Mouse (Mus musculus): Measurements from ENCODE around the gene Stat5b. TPM values are rescaled to one million over a fixed set of nuclear protein-coding genes. Genes with fewer than 3 reads are reported as not detected.

Gene Stat5b
- polyA plus RNA-seq, 1 experiment: 14.5 TPM

GRCm38 (mm10) chr11:100891256-100892123 is 41.0 kb upstream of the Stat5b start:
- WGBS: 34% methylated on average over 15 of the region's 15 CpGs
- peak overlapping the region; percentile 37; the same call in 1 of the 2 replicates for H3K27ac ChIP-seq (ENCODE audit: control insufficient read depth, insufficient read depth, low read depth, low read length, poor library complexity)
- TF ChIP-seq CTCF (IDR thresholded peaks at IDR 0.05; ENCODE audit: control insufficient read depth, insufficient read depth, low read length) (no peak), POLR2A (IDR thresholded peaks at IDR 0.05; ENCODE audit: borderline replicate concordance, control insufficient read depth, low read depth, low read length) (no peak)
- no peaks in the 10 kb centered on the region; the same call in 1 of the 2 replicates for H3K4me1 ChIP-seq (ENCODE audit: control insufficient read depth, insufficient read depth, low read length)
- H3K4me3 ChIP-seq (replicated peaks; ENCODE audit: control insufficient read depth, low read depth, low read length): no peak overlapping the region

GRCm38 (mm10) chr11:100890481-100890880 is 40.0 kb upstream of the Stat5b start:
- TF ChIP-seq POLR2A (IDR thresholded peaks at IDR 0.05; ENCODE audit: borderline replicate concordance, control insufficient read depth, low read depth, low read length) (no peak), CTCF (IDR thresholded peaks at IDR 0.05; ENCODE audit: control insufficient read depth, insufficient read depth, low read length) (no peak)
- Histone ChIP-seq H3K27ac (ENCODE audit: control insufficient read depth, insufficient read depth, low read depth, low read length, poor library complexity) (no peak overlapping the region), H3K4me1 (ENCODE audit: control insufficient read depth, insufficient read depth, low read length) (peaks cover 2% of the 10 kb centered on the region), H3K4me3 (replicated peaks; ENCODE audit: control insufficient read depth, low read depth, low read length) (no peak overlapping the region)
- WGBS: 83% methylated on average over 6 of the region's 6 CpGs

DNA sequence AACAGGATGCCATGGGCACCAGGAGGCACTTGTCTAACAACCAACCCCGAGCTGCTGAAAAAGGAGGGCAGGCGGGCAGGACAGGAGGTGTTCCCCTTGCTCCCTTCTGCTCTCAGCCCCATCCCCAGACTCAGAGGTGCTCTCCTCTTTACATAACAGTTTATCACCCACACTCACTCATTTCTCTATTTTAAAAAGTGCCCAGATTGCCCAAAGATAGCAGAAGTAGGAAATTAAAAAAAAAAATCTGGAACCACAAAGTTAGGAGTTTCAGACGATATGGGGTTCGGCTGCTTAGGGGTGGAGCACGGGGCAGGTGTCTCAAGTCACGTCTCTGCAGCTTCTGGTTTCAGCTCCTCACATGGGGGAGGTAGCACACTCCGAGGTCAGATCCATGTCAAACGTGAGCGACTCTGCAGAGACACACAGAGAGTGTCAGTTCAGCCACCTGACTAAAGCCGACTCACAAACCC is 37.9 kb upstream of the Stat5b start:
- 19% methylated on average over 10 of the region's 10 CpGs for WGBS
- no peak overlapping the region for H3K27ac ChIP-seq (ENCODE audit: control insufficient read depth, insufficient read depth, low read depth, low read length, poor library complexity)
- H3K4me3 ChIP-seq (replicated peaks; ENCODE audit: control insufficient read depth, low read depth, low read length): no peak overlapping the region
- H3K4me1 ChIP-seq (ENCODE audit: control insufficient read depth, insufficient read depth, low read length): peaks cover 2% of the 10 kb centered on the region; the same call in 1 of the 2 replicates
- TF ChIP-seq POLR2A (IDR thresholded peaks at IDR 0.05; ENCODE audit: borderline replicate concordance, control insufficient read depth, low read depth, low read length) (no peak), CTCF (IDR thresholded peaks at IDR 0.05; ENCODE audit: control insufficient read depth, insufficient read depth, low read length) (no peak)

DNA sequence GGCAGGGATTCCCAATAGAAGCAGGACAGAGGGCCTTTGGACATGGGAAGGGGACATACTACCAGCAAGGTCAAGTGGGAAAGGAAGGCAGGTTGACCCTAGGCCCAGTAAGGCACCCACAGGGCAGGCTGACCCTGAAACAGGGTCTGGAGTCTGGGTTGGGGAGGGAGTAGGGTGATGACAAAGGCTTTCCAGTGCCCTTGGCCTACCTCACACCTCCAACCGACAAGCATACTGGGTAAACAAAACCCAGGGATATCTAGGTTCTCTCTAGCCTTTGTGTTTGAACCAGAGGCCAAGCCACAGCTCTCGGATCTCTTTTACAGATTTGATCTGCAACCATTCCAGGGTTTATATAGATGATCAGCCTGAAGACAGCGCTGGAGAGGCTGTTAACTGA is 37.2 kb upstream of the Stat5b start:
- H3K4me1 ChIP-seq (ENCODE audit: control insufficient read depth, insufficient read depth, low read length): peaks cover 2% of the 10 kb centered on the region; the same call in 1 of the 2 replicates
- no peak overlapping the region for H3K4me3 ChIP-seq (replicated peaks; ENCODE audit: control insufficient read depth, low read depth, low read length)
- TF ChIP-seq POLR2A (IDR thresholded peaks at IDR 0.05; ENCODE audit: borderline replicate concordance, control insufficient read depth, low read depth, low read length) (no peak), CTCF (IDR thresholded peaks at IDR 0.05; ENCODE audit: control insufficient read depth, insufficient read depth, low read length) (no peak)
- WGBS: 76% methylated on average over 3 of the region's 3 CpGs
- H3K27ac ChIP-seq (ENCODE audit: control insufficient read depth, insufficient read depth, low read depth, low read length, poor library complexity): no peak overlapping the region

GRCm38 (mm10) chr11:100887236-100887635 is 36.7 kb upstream of the Stat5b start:
- WGBS: 89% methylated on average over 4 of the region's 4 CpGs
- peaks cover 2% of the 10 kb centered on the region; the same call in 1 of the 2 replicates for H3K4me1 ChIP-seq (ENCODE audit: control insufficient read depth, insufficient read depth, low read length)
- no peak overlapping the region for H3K4me3 ChIP-seq (replicated peaks; ENCODE audit: control insufficient read depth, low read depth, low read length)
- TF ChIP-seq CTCF (IDR thresholded peaks at IDR 0.05; ENCODE audit: control insufficient read depth, insufficient read depth, low read length) (no peak), POLR2A (IDR thresholded peaks at IDR 0.05; ENCODE audit: borderline replicate concordance, control insufficient read depth, low read depth, low read length) (no peak)
- no peak overlapping the region for H3K27ac ChIP-seq (ENCODE audit: control insufficient read depth, insufficient read depth, low read depth, low read length, poor library complexity)

- WGBS: 59% methylated on average over 8 of the region's 8 CpGs
- H3K27ac ChIP-seq (ENCODE audit: control insufficient read depth, insufficient read depth, low read depth, low read length, poor library complexity): peak overlapping the region; percentile 60
- H3K4me3 ChIP-seq (replicated peaks; ENCODE audit: control insufficient read depth, low read depth, low read length): no peak overlapping the region
- H3K4me1 ChIP-seq (ENCODE audit: control insufficient read depth, insufficient read depth, low read length): peaks cover 2% of the 10 kb centered on the region; the same call in 1 of the 2 replicates
- no peak for TF ChIP-seq POLR2A (IDR thresholded peaks at IDR 0.05; ENCODE audit: borderline replicate concordance, control insufficient read depth, low read depth, low read length)
- no peak for TF ChIP-seq CTCF (IDR thresholded peaks at IDR 0.05; ENCODE audit: control insufficient read depth, insufficient read depth, low read length)
These were observed 35.7 kb upstream of the Stat5b start for GRCm38 (mm10) chr11:100886188-100886740.

DNA sequence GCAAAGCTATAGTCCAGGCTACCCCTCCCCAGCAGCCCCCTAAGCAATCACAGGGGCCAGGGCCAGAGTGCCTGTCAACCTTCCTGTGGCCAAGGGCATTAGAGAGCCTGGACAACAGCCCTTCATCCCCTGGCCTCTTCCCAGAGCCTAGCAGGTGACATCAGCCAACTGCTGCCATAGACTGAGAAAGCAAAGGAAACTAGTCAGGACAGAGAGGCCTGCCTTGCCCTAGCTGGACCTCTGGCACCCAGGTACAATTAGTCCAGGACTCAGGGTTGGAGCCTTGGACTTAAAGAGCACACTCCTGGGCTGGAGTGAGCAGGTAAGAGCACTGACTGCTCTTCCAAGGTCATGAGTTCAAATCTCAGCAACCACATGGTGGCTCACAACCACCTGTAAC is 34.9 kb upstream of the Stat5b start:
- H3K4me3 ChIP-seq (replicated peaks; ENCODE audit: control insufficient read depth, low read depth, low read length): no peak overlapping the region
- peaks cover 2% of the 10 kb centered on the region; the same call in 1 of the 2 replicates for H3K4me1 ChIP-seq (ENCODE audit: control insufficient read depth, insufficient read depth, low read length)

GRCm38 (mm10) chr11:100883640-100884039 is 33.1 kb upstream of the Stat5b start:
- WGBS: 92% methylated on average over 10 of the region's 10 CpGs

More for the DNA sequence above, 34.9 kb upstream of the Stat5b start:
- no peak overlapping the region for H3K27ac ChIP-seq (ENCODE audit: control insufficient read depth, insufficient read depth, low read depth, low read length, poor library complexity)
- TF ChIP-seq CTCF (IDR thresholded peaks at IDR 0.05; ENCODE audit: control insufficient read depth, insufficient read depth, low read length): no peak
- TF ChIP-seq POLR2A (IDR thresholded peaks at IDR 0.05; ENCODE audit: borderline replicate concordance, control insufficient read depth, low read depth, low read length): no peak

More at GRCm38 (mm10) chr11:100883640-100884039, 33.1 kb upstream of the Stat5b start:
- peaks cover 2% of the 10 kb centered on the region; the same call in 1 of the 2 replicates for H3K4me1 ChIP-seq (ENCODE audit: control insufficient read depth, insufficient read depth, low read length)
- H3K4me3 ChIP-seq (replicated peaks; ENCODE audit: control insufficient read depth, low read depth, low read length): no peak overlapping the region
- no peak overlapping the region for H3K27ac ChIP-seq (ENCODE audit: control insufficient read depth, insufficient read depth, low read depth, low read length, poor library complexity)
- TF ChIP-seq CTCF (IDR thresholded peaks at IDR 0.05; ENCODE audit: control insufficient read depth, insufficient read depth, low read length): no peak
- no peak for TF ChIP-seq POLR2A (IDR thresholded peaks at IDR 0.05; ENCODE audit: borderline replicate concordance, control insufficient read depth, low read depth, low read length)
